Mouse (Mus musculus): ENCODE data around the gene Psg19.
"Not testable (repeated sequence)": the region's sequence is repeated elsewhere in the genome, so short reads cannot be mapped to it uniquely, and the experiment has no call there.

The Psg19 gene

GRCm38 (mm10) chr7:18798420-18798819 is at the start of gene Psg19:
Gene Psg19 (minus strand): TSS chr7:18798520.
- DNase-seq, result peak; percentile 9

- DNase-seq, result peak; percentile 89
Observed at GRCm38 (mm10) chr7:18844811-18845210, 46.5 kb upstream of the Psg19 start.

- DNase-seq, result no peak
Observed at GRCm38 (mm10) chr7:18841174-18841567, 42.9 kb upstream of the Psg19 start.

GRCm38 (mm10) chr7:18840386-18841173 is 42.3 kb upstream of the Psg19 start:
- peak; percentile 99 for DNase-seq

- peak; percentile 95 for DNase-seq
Observed at GRCm38 (mm10) chr7:18839865-18840264, 41.5 kb upstream of the Psg19 start, which contains the start of gene Mill2. Gene Mill2 (plus strand): TSS chr7:18839966.

- DNase-seq, result peak; percentile 87
Observed at GRCm38 (mm10) chr7:18832298-18832697, 34.0 kb upstream of the Psg19 start.

GRCm38 (mm10) chr7:18829545-18829944 is 31.2 kb upstream of the Psg19 start:
- no peak for DNase-seq

- peak; percentile 79 for DNase-seq
Observed at GRCm38 (mm10) chr7:18828592-18828991, 30.3 kb upstream of the Psg19 start.

GRCm38 (mm10) chr7:18827792-18828546 is 29.6 kb upstream of the Psg19 start:
- peak; percentile 87 for DNase-seq

- DNase-seq, result peak; percentile 53
Observed at GRCm38 (mm10) chr7:18821507-18821906, 23.2 kb upstream of the Psg19 start, which contains the start of gene Psg17. Gene Psg17 (minus strand): TSS chr7:18821607.

GRCm38 (mm10) chr7:18818301-18818700 is 20.0 kb upstream of the Psg19 start:
- DNase-seq, result peak; percentile 57

GRCm38 (mm10) chr7:18803526-18803925 is 5.2 kb upstream of the Psg19 start:
- peak; percentile 76 for DNase-seq

- peak; percentile 76 for DNase-seq
Observed at GRCm38 (mm10) chr7:18799129-18799528, 809 bp upstream of the Psg19 start.

GRCm38 (mm10) chr7:18790671-18791070 is 7.6 kb downstream of the Psg19 start:
- DNase-seq, result peak; percentile 91

- DNase-seq, result not testable (repeated sequence)
Observed at GRCm38 (mm10) chr7:18781301-18781700, 17.0 kb downstream of the Psg19 start.

- peak; percentile 95 for DNase-seq
Observed at GRCm38 (mm10) chr7:18779337-18779781, 19.0 kb downstream of the Psg19 start.

- not testable (repeated sequence) for DNase-seq
Observed at GRCm38 (mm10) chr7:18762885-18763284, 35.4 kb downstream of the Psg19 start.

- DNase-seq, result peak; percentile 6
Observed at GRCm38 (mm10) chr7:18760152-18760551, 38.2 kb downstream of the Psg19 start.

GRCm38 (mm10) chr7:18749896-18750477 is 48.3 kb downstream of the Psg19 start:
- DNase-seq, result peak; percentile 87

- DNase-seq, result peak; percentile 34
Observed at GRCm38 (mm10) chr7:18748994-18749895, 49.1 kb downstream of the Psg19 start.

- peak; percentile 11 for DNase-seq
Observed at GRCm38 (mm10) chr7:18747420-18747819, 50.9 kb downstream of the Psg19 start.

- peak; percentile 83 for DNase-seq
Observed at GRCm38 (mm10) chr7:18746189-18746860, 52.0 kb downstream of the Psg19 start.

All from heart, adult 11 months (tissue).